Mouse (Mus musculus): ENCODE data around the gene Phf23. TPM values are rescaled to one million over a fixed set of nuclear protein-coding genes. Genes with fewer than 3 reads are reported as not detected.
"Not testable (repeated sequence)": the region's sequence is repeated elsewhere in the genome, so short reads cannot be mapped to it uniquely, and the experiment has no call there.

Gene Phf23
- polyA plus RNA-seq, 1 experiment = not detected

DNA sequence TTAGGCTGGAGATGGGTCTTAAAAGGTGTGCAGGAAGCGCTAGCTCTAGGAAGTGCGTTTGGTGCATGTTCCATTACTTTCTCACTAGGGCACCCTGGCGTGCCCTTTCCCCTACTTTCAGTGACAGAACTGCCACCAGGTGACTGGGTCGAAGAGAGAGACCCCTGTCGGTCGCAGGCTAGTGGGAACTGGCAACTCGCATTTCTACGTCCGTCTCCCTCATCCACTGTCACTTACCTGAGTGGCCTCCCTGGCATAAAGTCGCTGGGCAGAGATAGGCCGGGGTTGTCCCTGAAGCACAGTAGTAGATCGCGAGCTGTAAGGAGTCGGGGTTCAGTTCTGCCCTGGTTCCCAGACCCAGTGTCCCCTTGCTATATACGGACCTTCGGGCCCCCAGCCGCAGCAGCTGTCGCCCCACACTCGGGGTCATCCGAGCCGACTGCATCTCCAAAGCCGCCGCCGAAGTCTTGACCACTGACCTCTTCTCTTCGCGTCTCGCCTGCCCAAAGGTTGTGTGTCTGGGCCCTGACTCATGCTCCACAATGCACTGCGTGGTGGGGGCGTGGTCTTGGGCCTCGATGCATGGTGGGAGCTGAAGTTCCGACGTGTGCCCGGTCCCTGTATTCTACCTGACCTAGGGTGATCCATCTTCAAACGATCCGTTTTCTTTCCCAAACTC is 19.4 kb downstream of the Phf23 start, which contains the start of gene Acadvl:
Gene Acadvl, minus strand, starts transcription at position 532 of the 679 bp plus-strand sequence.
- TF ChIP-seq CTCF (IDR thresholded peaks at IDR 0.05; ENCODE audit: insufficient read depth, low read depth, low read length) (no peak; the same call in 1 of the 2 replicates), POLR2A (IDR thresholded peaks at IDR 0.05; ENCODE audit: insufficient read depth, low read depth, low read length) (peak; percentile 50)
- Histone ChIP-seq H3K27ac (ENCODE audit: insufficient read depth, low read depth, low read length) (peak within 1 kb of the TSS; percentile 69; the same call in 1 of the 2 replicates), H3K4me3 (ENCODE audit: insufficient read depth, low read depth, low read length) (peak within 1 kb of the TSS; percentile 92), H3K4me1 (ENCODE audit: control insufficient read depth, insufficient read depth, low read length) (peaks cover 15% of the 10 kb centered on the region)
- WGBS = 0% methylated on average over 35 of the region's 35 CpGs

DNA sequence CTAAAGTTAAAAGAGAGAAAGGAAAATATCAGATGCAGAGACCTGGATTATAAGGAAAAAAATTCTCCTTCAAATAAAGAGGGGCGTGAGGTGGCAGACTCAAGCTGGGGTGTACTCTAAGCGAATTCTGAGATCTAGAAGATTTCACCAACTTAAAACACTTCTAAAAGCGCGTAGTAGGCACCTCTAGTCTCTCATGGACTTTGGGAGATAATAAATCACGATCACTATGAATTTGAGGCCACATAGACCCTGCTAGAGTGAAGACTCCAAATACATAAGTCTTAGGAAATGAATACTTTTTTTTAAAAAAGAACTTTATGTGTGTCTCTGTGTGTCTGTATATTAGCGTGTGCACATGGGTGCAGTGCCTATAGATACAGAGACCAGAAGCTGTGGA is 20.1 kb downstream of the Phf23 start:
- Histone ChIP-seq H3K27ac (ENCODE audit: insufficient read depth, low read depth, low read length) (no peak overlapping the region), H3K4me1 (ENCODE audit: control insufficient read depth, insufficient read depth, low read length) (peaks cover 15% of the 10 kb centered on the region), H3K4me3 (ENCODE audit: insufficient read depth, low read depth, low read length) (no peak overlapping the region)
- no peak for TF ChIP-seq POLR2A (IDR thresholded peaks at IDR 0.05; ENCODE audit: insufficient read depth, low read depth, low read length)
- no peak for TF ChIP-seq CTCF (IDR thresholded peaks at IDR 0.05; ENCODE audit: insufficient read depth, low read depth, low read length)
- 64% methylated on average over 6 of the region's 6 CpGs for WGBS

DNA sequence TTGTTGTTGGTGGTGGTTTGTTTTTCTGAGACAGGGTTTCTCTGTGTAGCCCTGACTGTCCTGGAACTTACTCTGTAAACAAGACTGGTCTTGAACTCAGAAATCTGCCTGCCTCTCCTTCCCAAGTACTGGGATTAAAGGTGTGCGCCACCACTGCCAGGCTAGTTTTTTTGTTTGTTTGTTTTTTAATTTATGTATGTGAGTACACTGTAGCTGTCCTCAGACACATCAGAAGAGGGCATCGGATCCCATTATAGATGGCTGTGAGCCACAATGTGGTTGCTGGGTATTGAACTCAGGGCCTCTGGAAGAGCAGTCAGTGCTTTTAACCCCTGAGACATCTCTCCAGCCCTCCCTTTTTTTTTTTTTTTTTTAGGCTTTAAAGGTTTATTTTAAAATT is 20.6 kb downstream of the Phf23 start:
- H3K4me1 ChIP-seq (ENCODE audit: control insufficient read depth, insufficient read depth, low read length) = peaks cover 15% of the 10 kb centered on the region
- WGBS = 69% methylated on average over 2 of the region's 2 CpGs
- H3K4me3 ChIP-seq (ENCODE audit: insufficient read depth, low read depth, low read length); H3K27ac ChIP-seq (ENCODE audit: insufficient read depth, low read depth, low read length): not testable (repeated sequence)

DNA sequence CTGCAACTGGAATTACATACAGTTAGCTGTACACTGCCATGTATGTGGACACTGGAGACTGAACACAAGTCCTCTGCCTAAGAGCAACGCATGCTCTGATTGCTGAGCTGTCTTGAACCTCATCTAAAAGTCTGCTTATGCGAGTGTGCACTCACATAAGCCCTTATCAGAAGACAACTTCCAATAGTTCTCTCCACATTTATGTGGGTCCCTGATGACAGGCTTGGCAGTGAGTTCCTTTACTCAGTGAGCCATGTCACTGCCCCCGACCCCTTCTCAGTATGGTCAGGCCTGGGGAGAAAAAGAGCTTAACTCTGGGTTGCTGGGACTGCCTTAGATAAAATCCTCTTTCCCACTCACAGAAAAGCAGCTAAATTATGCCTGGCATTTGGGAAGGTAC is 21.1 kb downstream of the Phf23 start, which contains the start of gene Dlg4:
Gene Dlg4, plus strand, starts transcription at position 274 of the 400 bp plus-strand sequence.
- H3K4me1 ChIP-seq (ENCODE audit: control insufficient read depth, insufficient read depth, low read length) = peaks cover 18% of the 10 kb centered on the region
- WGBS = 72% methylated on average over 3 of the region's 3 CpGs
- TF ChIP-seq CTCF (IDR thresholded peaks at IDR 0.05; ENCODE audit: insufficient read depth, low read depth, low read length) = no peak
- TF ChIP-seq POLR2A (IDR thresholded peaks at IDR 0.05; ENCODE audit: insufficient read depth, low read depth, low read length) = no peak

DNA sequence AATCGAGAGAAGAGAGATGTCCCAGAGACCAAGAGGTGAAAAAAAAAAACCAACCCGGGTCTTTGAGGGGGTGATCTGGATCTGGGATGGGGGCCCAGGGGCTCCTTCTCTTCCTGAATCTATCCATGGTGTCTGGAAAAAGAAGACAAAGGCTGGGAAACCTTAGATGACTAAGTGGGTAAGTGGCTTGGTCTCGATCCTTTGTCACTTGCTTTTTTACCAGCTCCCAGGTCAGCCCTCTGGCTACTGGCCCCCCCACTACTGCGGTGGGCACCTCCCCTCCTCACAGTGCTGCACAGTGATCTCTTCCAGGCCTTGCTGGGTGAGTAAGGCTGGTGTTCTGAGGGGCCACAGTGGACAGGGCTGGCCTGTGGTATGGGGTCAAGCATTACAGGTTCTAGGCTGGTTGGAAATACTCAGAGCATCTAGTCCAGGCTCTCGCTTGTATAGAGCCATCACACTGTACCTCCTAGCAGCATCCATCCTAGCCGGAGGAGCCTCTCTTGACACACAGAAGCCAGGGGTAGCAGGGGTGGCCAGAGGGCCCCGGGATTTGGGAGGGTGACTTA is 21.7 kb downstream of the Phf23 start:
- Histone ChIP-seq H3K4me1 (ENCODE audit: control insufficient read depth, insufficient read depth, low read length) (peaks cover 19% of the 10 kb centered on the region), H3K4me3 (ENCODE audit: insufficient read depth, low read depth, low read length) (peak overlapping the region; percentile 58), H3K27ac (ENCODE audit: insufficient read depth, low read depth, low read length) (peak overlapping the region; percentile 94)
- TF ChIP-seq POLR2A (IDR thresholded peaks at IDR 0.05; ENCODE audit: insufficient read depth, low read depth, low read length) = no peak
- no peak for TF ChIP-seq CTCF (IDR thresholded peaks at IDR 0.05; ENCODE audit: insufficient read depth, low read depth, low read length)
- 32% methylated on average over 7 of the region's 7 CpGs for WGBS

More for the DNA sequence above, 21.1 kb downstream of the Phf23 start, which contains the start of gene Dlg4:
- H3K27ac ChIP-seq (ENCODE audit: insufficient read depth, low read depth, low read length) = peak within 1 kb of the TSS; percentile 94
- H3K4me3 ChIP-seq (ENCODE audit: insufficient read depth, low read depth, low read length) = peak within 1 kb of the TSS; percentile 58

DNA sequence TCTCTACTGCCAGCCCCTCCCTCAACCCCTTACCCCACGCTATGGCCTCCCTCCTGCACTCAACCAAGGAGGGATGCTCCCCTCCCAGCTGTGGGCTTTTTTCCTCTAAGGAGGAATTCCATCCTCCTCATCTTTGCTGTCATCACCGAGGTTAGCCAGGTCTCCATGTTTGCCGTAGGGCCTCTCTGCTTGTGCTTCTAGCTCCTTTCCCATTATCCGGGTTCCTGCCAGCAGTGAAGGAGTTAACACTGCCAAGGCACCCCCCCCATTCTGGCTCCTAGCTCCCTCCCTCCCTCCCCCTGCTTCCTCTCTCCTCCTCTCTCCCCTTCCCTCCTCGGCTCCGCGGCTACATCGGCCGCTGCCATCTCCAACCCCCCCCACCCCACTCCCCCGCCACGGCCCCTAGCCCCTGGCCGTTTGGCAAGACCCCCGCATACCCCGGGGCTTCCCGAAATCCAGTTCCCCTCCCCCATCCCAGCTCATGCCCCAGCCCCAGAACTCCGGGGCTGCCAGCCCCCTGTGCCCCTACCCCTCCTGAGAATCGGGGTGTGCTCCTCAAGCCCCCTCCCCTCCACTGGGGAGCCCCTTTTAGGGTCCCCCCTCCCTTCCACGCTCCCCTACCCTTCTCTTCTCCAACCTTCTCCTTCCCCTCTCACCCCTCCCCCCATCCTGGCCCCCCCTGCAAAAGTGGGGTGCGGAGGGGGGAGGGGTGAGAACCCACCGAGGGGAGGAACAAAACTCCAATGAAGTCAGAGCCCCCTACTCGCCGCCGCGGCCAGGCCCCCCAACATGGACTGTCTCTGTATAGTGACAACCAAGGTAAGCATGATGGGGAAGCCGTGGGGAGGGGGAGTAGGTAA is 22.8 kb downstream of the Phf23 start:
- peak; percentile 12; the same call in 1 of the 2 replicates for TF ChIP-seq POLR2A (IDR thresholded peaks at IDR 0.05; ENCODE audit: insufficient read depth, low read depth, low read length)
- no peak for TF ChIP-seq CTCF (IDR thresholded peaks at IDR 0.05; ENCODE audit: insufficient read depth, low read depth, low read length)
- peaks cover 19% of the 10 kb centered on the region for H3K4me1 ChIP-seq (ENCODE audit: control insufficient read depth, insufficient read depth, low read length)
- under 1% methylated on average over 24 of the region's 25 CpGs for WGBS
- H3K27ac ChIP-seq (ENCODE audit: insufficient read depth, low read depth, low read length) = peak overlapping the region; percentile 94
- H3K4me3 ChIP-seq (ENCODE audit: insufficient read depth, low read depth, low read length) = peak overlapping the region; percentile 77

DNA sequence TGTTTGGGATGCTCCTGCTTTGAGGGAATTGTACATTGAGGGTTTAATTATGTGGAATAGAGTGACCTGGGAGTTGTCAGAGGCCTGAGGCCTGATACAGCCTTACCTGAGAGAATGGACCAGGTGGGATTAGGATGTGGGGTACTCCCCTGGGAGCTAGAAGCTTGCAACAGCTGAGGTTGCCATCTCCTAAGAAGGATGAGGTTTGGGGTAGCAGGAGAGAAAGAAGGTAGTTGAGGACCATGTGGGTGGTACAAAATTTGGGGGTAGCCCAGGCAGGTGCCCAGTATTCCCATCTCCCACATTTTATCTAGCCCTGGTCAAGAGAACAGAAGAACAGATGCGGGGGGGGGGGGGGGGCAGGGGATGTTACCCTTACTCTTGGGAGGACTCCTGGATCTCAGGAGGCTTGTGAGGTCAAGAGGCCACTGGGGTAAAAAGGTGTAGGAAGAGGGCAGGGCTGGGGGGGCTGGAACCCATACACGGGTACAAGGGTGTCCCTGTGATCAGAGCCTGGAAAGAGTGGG is 24.0 kb downstream of the Phf23 start:
- peak overlapping the region; percentile 77 for H3K4me3 ChIP-seq (ENCODE audit: insufficient read depth, low read depth, low read length)
- peak overlapping the region; percentile 82 for H3K27ac ChIP-seq (ENCODE audit: insufficient read depth, low read depth, low read length)
- TF ChIP-seq POLR2A (IDR thresholded peaks at IDR 0.05; ENCODE audit: insufficient read depth, low read depth, low read length) (0 out of 2 replicates have a peak, but pooled peaks have one; percentile 44), CTCF (IDR thresholded peaks at IDR 0.05; ENCODE audit: insufficient read depth, low read depth, low read length) (no peak)
- WGBS = 8% methylated on average over 2 of the region's 2 CpGs
- peaks cover 20% of the 10 kb centered on the region for H3K4me1 ChIP-seq (ENCODE audit: control insufficient read depth, insufficient read depth, low read length)

DNA sequence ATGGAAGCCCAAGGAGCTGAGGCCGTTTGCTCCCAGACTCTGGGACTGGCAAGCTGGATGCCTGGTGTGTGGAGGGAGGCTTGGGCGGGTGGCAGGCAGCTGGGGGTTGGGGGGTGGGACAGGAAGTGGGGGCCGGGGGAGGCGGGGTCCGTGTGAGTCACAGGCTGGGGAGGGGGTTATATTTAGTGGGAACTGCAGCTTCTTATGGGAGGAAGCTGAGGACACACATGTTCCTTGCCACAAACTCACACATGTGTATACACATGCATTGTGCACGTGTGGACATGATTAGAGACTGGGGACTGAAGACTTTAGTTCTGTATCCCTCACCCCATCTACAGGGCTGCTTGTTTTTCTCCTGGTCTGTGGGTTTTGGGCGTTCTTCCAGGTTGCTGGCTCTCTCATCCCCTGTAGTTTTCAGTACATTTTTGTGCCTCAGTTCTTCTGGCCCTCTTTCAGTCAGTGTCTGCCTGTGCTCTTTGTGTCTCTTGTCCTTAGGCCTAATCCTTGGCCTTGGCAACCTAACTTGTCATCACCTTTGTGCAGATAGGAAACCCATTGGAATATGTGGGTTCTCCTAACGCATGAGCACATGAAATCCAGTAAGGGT is 24.6 kb downstream of the Phf23 start:
- no peak; the same call in 1 of the 2 replicates for TF ChIP-seq POLR2A (IDR thresholded peaks at IDR 0.05; ENCODE audit: insufficient read depth, low read depth, low read length)
- TF ChIP-seq CTCF (IDR thresholded peaks at IDR 0.05; ENCODE audit: insufficient read depth, low read depth, low read length) = no peak
- peak overlapping the region; percentile 77 for H3K4me3 ChIP-seq (ENCODE audit: insufficient read depth, low read depth, low read length)
- peak overlapping the region; percentile 81 for H3K27ac ChIP-seq (ENCODE audit: insufficient read depth, low read depth, low read length)
- H3K4me1 ChIP-seq (ENCODE audit: control insufficient read depth, insufficient read depth, low read length) = peaks cover 20% of the 10 kb centered on the region
- 3% methylated on average over 8 of the region's 8 CpGs for WGBS
